Mouse (Mus musculus) midbrain, embryonic 16.5 days (tissue): Measurements from ENCODE around the gene Ssh1. TPM values are rescaled to one million over a fixed set of nuclear protein-coding genes. Genes with fewer than 3 reads are reported as not detected.
A peak's percentile ranks its signal among the peaks of the same experiment; 100 is the strongest.

Source experiments
- ATAC-seq: fragments of 200-750 bp; cut with Nextera tagmentation; 2 replicates; pipeline ENCODE4 v1.8.0; 2017; ENCODE audit warnings: moderate TSS enrichment
- H3K27ac ChIP-seq: fragments of 300-500 bp; sonication (generic); 2 replicates; pipeline ENCODE4 v1.5.1; 2014; ENCODE audit warnings: mild to moderate bottlenecking, low read length, mixed read lengths
- H3K27me3 ChIP-seq: fragments of 300-500 bp; sonication (generic); 2 replicates; pipeline ENCODE4 v1.6.1; 2014; ENCODE audit warnings: low read depth, low read length, mixed read lengths; ENCODE audit not compliant: control insufficient read depth, insufficient read depth
- H3K36me3 ChIP-seq: fragments of 300-500 bp; sonication (generic); 2 replicates; pipeline ENCODE4 v1.6.1; 2014; ENCODE audit warnings: mild to moderate bottlenecking, low read length, moderate library complexity, mixed read lengths; ENCODE audit not compliant: control insufficient read depth, insufficient read depth
- H3K4me1 ChIP-seq: fragments of 300-500 bp; sonication (generic); 2 replicates; pipeline ENCODE4 v1.6.1; 2014; ENCODE audit warnings: mild to moderate bottlenecking, low read length, mixed read lengths; ENCODE audit not compliant: control insufficient read depth, insufficient read depth
- H3K4me2 ChIP-seq: fragments of 300-500 bp; sonication (generic); 2 replicates; pipeline ENCODE4 v1.6.1; 2014; ENCODE audit warnings: mild to moderate bottlenecking, low read length, mixed read lengths
- H3K4me3 ChIP-seq: fragments of 300-500 bp; sonication (generic); 2 replicates; pipeline ENCODE4 v1.5.1; 2014; ENCODE audit warnings: low read depth, mild to moderate bottlenecking, low read length, moderate library complexity, mixed read lengths
- H3K9ac ChIP-seq: fragments of 300-500 bp; sonication (generic); 2 replicates; pipeline ENCODE4 v1.6.1; 2014; ENCODE audit warnings: low read depth, low read length, mixed read lengths
- H3K9me3 ChIP-seq: fragments of 300-500 bp; sonication (generic); replicated peaks from 2 replicates; pipeline ENCODE4 v1.6.1; 2014; ENCODE audit warnings: mild to moderate bottlenecking, low read length, mixed read lengths; ENCODE audit not compliant: control insufficient read depth, poor library complexity, severe bottlenecking
- WGBS: fragments of 180-500 bp; shearing (Covaris S2); extraction: QIAGEN DNeasy Blood & Tissue Kit; methylation state at CpG from one replicate; pipeline ENCODE4 v1.1.7; 2014; 5-methylcytosine and 5-hydroxymethylcytosine counted together
- polyA plus RNA-seq: library from polyadenylated mRNA; unstranded; fragments of >200 nt; fragmentation: Nextera tagmentation; extraction: Ambion mirVana; gene quantifications from 2 replicates; pipeline ENCODE4 v1.2.1, GENCODE M21; 2015

The Ssh1 gene
- polyA plus RNA-seq, 1 experiment from 2014 or later = 9.4 TPM

- no peak for ATAC-seq
- 79% methylated on average over 11 of the region's 11 CpGs for WGBS
- H3K27me3 ChIP-seq = no peaks in the 10 kb centered on the region
Observed at GRCm38 (mm10) chr5:114004573-114004972, 10.9 kb upstream of the Ssh1 start.

GRCm38 (mm10) chr5:114003542-114003941, 9.8 kb upstream of the Ssh1 start, which contains the start of gene Dao:
Gene Dao, plus strand, starts transcription at chr5:114003703.
- 52% methylated on average over 5 of the region's 5 CpGs for WGBS
- no peaks in the 10 kb centered on the region for H3K36me3 ChIP-seq
- no peaks in the 10 kb centered on the region for H3K27me3 ChIP-seq

More at GRCm38 (mm10) chr5:114004573-114004972, 10.9 kb upstream of the Ssh1 start:
- Histone ChIP-seq H3K36me3 (no peaks in the 10 kb centered on the region), H3K4me2 (no peak overlapping the region), H3K9ac (no peak overlapping the region), H3K4me1 (no peaks in the 10 kb centered on the region), H3K9me3 (no peaks in the 10 kb centered on the region), H3K4me3 (no peak overlapping the region), H3K27ac (no peak overlapping the region)

GRCm38 (mm10) chr5:113999382-113999781, 5.7 kb upstream of the Ssh1 start:
- ATAC-seq = no peak
- no peak overlapping the region for H3K9ac ChIP-seq
- H3K36me3 ChIP-seq = no peaks in the 10 kb centered on the region
- no peak overlapping the region for H3K4me3 ChIP-seq
- 59% methylated on average over 5 of the region's 5 CpGs for WGBS
- H3K27me3 ChIP-seq = no peaks in the 10 kb centered on the region
- H3K27ac ChIP-seq = no peak overlapping the region
- H3K4me1 ChIP-seq = peaks cover 3% of the 10 kb centered on the region; the same call in 1 of the 2 replicates
- H3K4me2 ChIP-seq = no peak overlapping the region
- H3K9me3 ChIP-seq = no peaks in the 10 kb centered on the region

More at GRCm38 (mm10) chr5:114003542-114003941, 9.8 kb upstream of the Ssh1 start, which contains the start of gene Dao:
- no peaks in the 10 kb centered on the region for H3K4me1 ChIP-seq
- ATAC-seq = no peak
- H3K4me2 ChIP-seq = no peak within 1 kb of the TSS
- H3K9ac ChIP-seq = no peak within 1 kb of the TSS
- no peak within 1 kb of the TSS for H3K27ac ChIP-seq
- no peak within 1 kb of the TSS for H3K4me3 ChIP-seq
- H3K9me3 ChIP-seq = no peaks in the 10 kb centered on the region

- H3K9me3 ChIP-seq = no peaks in the 10 kb centered on the region
- H3K27ac ChIP-seq = no peak overlapping the region
- H3K4me2 ChIP-seq = no peak overlapping the region
- WGBS = 43% methylated on average over 2 of the region's 2 CpGs
- no peak overlapping the region for H3K4me3 ChIP-seq
- no peak overlapping the region for H3K9ac ChIP-seq
- no peaks in the 10 kb centered on the region for H3K27me3 ChIP-seq
- peaks cover 20% of the 10 kb centered on the region for H3K4me1 ChIP-seq
- no peak for ATAC-seq
- H3K36me3 ChIP-seq = no peaks in the 10 kb centered on the region
Observed at GRCm38 (mm10) chr5:113996458-113996857, 2.8 kb upstream of the Ssh1 start.

GRCm38 (mm10) chr5:113993031-113993486, 635 bp downstream of the Ssh1 start:
- Histone ChIP-seq H3K4me1 (peaks cover 31% of the 10 kb centered on the region), H3K4me2 (peak overlapping the region; percentile 89), H3K9me3 (no peaks in the 10 kb centered on the region), H3K27ac (peak overlapping the region; percentile 97), H3K9ac (peak overlapping the region; percentile 93), H3K4me3 (peak overlapping the region; percentile 84), H3K36me3 (peaks cover 3% of the 10 kb centered on the region; the same call in 1 of the 2 replicates), H3K27me3 (no peaks in the 10 kb centered on the region)
- no peak; the same call in none of the 2 replicates for ATAC-seq
- WGBS = 0% methylated on average over 22 of the region's 22 CpGs

- H3K9me3 ChIP-seq = no peaks in the 10 kb centered on the region
- peak overlapping the region; percentile 97 for H3K27ac ChIP-seq
- H3K36me3 ChIP-seq = peaks cover 3% of the 10 kb centered on the region; the same call in 1 of the 2 replicates
- WGBS = 35% methylated on average over 12 of the region's 12 CpGs
- peak overlapping the region; percentile 84 for H3K4me3 ChIP-seq
- H3K4me2 ChIP-seq = peak overlapping the region; percentile 89
- no peaks in the 10 kb centered on the region for H3K27me3 ChIP-seq
- H3K9ac ChIP-seq = peak overlapping the region; percentile 93
- H3K4me1 ChIP-seq = peaks cover 31% of the 10 kb centered on the region
- ATAC-seq = no peak
Observed at GRCm38 (mm10) chr5:113992339-113992831, 1.3 kb downstream of the Ssh1 start.

- Histone ChIP-seq H3K27me3 (no peaks in the 10 kb centered on the region), H3K36me3 (peaks cover 5% of the 10 kb centered on the region; the same call in 1 of the 2 replicates), H3K9ac (0 out of 2 replicates have a peak overlapping the region, but pooled peaks have one; percentile 43), H3K4me2 (peak overlapping the region; percentile 89; the same call in 1 of the 2 replicates), H3K9me3 (no peaks in the 10 kb centered on the region), H3K4me1 (peaks cover 31% of the 10 kb centered on the region), H3K27ac (no peak overlapping the region), H3K4me3 (no peak overlapping the region)
- 69% methylated on average over 7 of the region's 7 CpGs for WGBS
- no peak for ATAC-seq
Observed at GRCm38 (mm10) chr5:113991141-113991540, 2.6 kb downstream of the Ssh1 start.

- peaks cover 31% of the 10 kb centered on the region for H3K4me1 ChIP-seq
- no peaks in the 10 kb centered on the region for H3K27me3 ChIP-seq
- H3K9ac ChIP-seq = no peak overlapping the region
- H3K36me3 ChIP-seq = peaks cover 5% of the 10 kb centered on the region; the same call in 1 of the 2 replicates
- no peaks in the 10 kb centered on the region for H3K9me3 ChIP-seq
- H3K4me3 ChIP-seq = no peak overlapping the region
- 81% methylated on average over 5 of the region's 5 CpGs for WGBS
- no peak overlapping the region for H3K27ac ChIP-seq
- no peak overlapping the region for H3K4me2 ChIP-seq
- ATAC-seq = no peak
Observed at GRCm38 (mm10) chr5:113990593-113990992, 3.1 kb downstream of the Ssh1 start.

GRCm38 (mm10) chr5:113989437-113990024, 4.2 kb downstream of the Ssh1 start:
- Histone ChIP-seq H3K9me3 (no peaks in the 10 kb centered on the region), H3K4me3 (no peak overlapping the region), H3K9ac (no peak overlapping the region), H3K4me1 (peaks cover 29% of the 10 kb centered on the region), H3K27me3 (no peaks in the 10 kb centered on the region), H3K4me2 (no peak overlapping the region), H3K36me3 (peaks cover 5% of the 10 kb centered on the region; the same call in 1 of the 2 replicates), H3K27ac (no peak overlapping the region)
- no peak for ATAC-seq
- WGBS = 88% methylated on average over 20 of the region's 20 CpGs
